Mouse (Mus musculus): ENCODE data around the gene Pard6a.

The Pard6a gene

DNA sequence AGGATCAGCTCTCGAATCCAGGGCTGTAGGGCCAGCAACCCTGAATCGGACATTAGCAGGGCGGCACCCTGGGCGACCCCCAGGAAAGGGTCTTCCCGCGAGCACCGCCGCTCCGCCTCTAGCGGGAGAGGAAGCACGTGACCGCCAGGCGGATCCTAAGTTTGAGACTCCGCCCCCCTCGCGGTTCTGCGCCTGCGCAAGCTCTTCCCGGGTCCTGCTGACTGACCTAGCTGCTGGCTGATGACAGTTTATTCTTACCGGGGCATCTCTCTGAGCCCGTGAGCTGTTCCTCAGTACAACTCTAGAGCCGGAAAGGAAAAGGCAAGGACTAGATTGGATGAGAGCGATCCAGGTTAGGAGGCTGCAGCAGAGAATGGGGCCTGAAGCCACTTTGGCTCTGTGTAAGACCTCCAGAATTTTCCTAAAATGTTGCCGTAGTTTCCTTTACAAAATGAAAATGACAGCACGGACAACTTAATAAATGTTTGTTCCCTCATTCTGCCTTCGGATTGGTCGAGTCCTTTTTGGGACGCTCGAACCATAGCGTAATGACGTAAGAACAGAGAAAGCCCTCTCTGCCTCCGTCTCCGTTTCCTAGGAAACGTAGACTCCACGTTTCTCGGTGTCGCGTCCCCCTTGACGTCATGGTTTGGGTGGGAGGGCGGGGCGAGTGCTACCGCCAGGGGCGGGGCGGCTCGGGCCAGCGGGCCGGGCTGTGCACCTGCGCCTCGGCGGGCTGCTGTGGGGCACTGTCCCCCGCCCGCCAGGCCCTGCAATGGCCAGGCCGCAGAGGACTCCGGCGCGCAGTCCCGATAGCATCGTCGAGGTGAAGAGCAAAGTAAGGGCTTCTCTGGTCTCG is at the start of gene Pard6a, which contains the start of gene Acd:
Gene Pard6a, plus strand, starts transcription at position 183 of the 859 bp plus-strand sequence.
Gene Acd, minus strand, starts transcription at position 137 of the 859 bp plus-strand sequence.
- peak; percentile 94 for DNase-seq (ENCODE audit: low read depth, low spot score)

DNA sequence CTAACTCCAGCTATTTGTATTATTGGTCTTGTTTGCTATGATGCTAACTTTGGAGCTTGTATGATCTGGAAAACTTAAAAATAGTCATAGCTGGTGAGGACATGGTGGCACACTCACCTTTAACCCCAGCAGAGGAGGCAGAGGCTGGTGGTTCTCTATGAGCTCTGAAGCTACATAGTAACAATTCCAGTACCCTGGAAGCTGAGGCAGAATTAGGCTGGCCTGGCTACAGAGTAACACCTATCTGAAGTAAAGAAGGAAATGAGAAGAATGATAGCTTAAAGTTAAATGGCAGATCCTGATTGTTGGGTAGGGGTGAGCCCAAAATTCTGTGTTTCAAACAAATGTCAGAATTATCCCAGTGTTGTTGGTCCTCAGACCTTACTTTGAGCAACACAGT is 43.3 kb upstream of the Pard6a start:
- no peak for DNase-seq (ENCODE audit: low read depth, low spot score)

DNA sequence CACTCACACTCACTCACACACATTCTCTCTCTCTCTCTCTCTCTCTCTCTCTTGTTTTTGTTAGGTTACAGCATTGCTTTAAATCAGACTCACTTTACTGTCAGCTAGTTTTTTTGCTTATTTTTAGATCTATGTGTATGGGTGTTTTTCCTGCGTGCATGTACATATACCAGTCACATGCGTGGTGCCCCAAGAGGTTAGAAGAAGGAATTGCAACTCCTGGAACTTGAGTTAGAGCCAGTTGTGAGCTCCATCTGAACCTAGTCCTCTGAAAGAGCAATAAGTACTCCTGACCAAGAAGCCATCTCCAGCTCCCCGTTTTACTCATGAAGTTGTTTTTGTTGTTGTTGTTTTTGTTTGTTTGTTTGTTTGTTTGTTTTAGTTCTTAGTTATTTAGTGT is 39.8 kb upstream of the Pard6a start:
- peak; percentile 36 for DNase-seq (ENCODE audit: low read depth, low spot score)

DNA sequence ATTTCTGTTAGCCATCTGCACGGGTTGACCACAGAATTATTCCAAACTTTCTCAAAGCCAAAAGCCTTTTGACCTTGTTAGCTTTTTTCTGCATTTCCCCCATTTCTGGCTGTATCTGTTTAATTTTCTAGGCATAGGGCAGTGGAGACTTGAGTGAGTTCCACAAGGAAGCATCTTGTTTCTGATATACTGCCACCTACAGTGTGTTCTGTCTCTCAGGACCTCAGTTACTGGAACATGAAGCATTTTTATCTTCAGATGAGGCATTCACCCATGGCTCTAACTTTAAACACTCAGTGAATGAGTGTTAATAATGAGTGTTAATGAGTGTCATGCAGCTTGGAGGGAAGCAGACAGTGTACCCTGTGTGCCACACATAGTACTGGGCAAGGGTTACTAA is 23.1 kb upstream of the Pard6a start:
- no peak for DNase-seq (ENCODE audit: low read depth, low spot score)

DNA sequence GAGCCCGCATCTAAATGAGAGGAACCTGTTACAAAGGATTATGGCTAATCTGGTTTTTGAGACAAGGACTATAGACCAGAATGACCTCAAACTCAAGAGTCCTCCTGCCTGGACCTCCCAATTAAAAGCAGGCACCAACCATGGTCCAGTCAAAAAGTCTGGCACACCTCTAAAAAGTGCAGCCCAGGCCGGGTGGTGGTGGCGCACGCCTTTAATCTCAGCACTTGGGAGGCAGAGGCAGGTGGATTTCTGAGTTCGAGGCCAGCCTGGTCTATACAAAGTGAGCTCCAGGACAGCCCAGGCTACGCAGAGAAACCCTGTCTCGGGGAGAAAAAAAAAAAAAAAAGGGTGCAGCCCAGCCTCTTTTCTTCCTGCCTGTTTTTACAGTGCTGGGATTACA is 15.6 kb upstream of the Pard6a start:
- DNase-seq (ENCODE audit: low read depth, low spot score): no peak

DNA sequence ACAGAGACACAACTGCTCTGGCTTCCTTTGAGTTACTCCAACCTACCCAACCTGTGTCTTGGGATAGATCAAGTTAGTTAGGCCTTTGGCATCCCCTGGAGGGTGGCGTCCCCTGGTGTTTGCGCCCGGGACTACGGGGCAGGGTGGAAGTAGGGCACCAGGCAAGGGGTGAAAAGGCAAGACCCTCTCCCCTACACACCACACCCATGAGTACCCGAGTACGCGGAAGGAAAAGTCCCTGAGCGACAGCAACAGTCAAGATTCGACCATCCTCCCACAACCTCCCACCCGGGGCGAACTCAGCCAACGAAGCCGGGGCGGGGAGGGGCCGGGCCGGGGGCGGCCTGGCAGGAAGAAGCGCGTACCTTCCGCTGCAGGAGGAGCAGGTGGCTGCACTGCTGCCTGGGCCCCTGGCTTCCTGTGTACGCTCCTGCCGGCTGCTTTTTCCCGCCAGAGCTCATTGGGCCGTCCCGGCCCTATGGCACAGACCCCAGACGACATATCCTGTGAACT is 15.1 kb upstream of the Pard6a start, which contains the start of gene Carmil2:
Gene Carmil2, plus strand, starts transcription at position 479 of the 513 bp plus-strand sequence.
- peak; percentile 80 for DNase-seq (ENCODE audit: low read depth, low spot score)

DNA sequence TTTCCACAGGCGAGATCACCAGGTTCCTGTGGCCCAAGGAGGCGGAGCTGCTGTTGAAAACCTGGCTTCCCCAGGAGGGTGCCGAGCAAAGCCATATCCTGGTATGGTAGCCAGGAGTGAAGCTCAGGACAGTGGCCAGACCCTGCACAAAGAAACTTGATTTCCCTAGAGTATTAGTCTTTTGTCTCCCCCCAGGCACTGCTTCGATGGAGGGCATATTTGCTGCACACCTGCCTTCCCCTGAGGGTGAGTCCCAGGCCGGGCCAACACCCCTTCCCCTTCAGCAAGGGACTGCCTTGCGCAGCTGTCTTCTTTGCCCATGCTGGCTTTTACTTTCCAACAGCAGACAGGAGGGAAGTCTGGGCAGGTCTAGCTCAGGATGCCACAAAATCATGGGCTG is 14.4 kb upstream of the Pard6a start:
- no peak for DNase-seq (ENCODE audit: low read depth, low spot score)

DNA sequence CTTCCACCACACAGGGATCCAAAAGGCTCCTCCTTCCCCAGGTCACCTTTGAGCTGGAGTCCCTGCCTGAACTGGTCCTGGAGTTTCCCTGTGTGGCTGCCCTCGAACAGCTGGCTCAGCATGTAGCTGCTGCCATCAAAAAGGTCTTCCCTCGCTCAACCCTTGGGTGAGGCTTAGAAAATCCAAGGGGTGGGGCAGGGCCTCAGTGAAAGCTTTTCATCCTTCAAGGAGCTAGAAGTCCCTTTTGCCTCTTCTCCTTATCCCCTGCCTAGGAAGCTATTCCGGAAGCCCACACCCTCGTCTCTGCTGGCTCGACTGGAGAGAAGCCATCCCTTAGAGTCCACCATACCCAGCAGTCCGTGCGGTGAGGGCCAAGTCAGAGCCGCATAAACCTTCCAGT is 13.4 kb upstream of the Pard6a start:
- no peak for DNase-seq (ENCODE audit: low read depth, low spot score)

DNA sequence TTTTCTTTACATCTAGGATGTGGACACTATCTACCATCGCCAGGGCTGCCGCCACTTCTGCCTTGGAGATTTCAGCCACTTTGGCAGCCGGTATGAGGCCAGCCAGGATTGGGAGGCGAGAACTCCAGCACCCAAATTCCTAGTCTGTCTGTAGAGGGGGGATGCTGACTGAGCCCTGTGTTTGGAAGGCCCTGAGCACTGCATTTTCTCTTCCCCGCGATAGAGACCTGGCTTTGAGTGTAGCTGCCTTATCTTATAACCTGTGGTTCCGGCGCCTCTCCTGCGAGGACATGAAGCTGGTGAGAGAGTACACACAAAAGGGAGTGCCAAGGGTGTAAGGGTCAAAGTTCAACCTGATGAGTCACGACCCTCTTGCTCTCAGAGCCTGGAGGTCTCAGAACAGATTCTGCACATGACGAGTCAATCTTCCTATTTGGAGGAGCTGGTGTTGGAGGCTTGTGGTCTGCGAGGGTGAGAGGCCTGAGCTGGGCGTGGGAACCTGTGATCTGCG is 12.7 kb upstream of the Pard6a start:
- DNase-seq (ENCODE audit: low read depth, low spot score): no peak

DNA sequence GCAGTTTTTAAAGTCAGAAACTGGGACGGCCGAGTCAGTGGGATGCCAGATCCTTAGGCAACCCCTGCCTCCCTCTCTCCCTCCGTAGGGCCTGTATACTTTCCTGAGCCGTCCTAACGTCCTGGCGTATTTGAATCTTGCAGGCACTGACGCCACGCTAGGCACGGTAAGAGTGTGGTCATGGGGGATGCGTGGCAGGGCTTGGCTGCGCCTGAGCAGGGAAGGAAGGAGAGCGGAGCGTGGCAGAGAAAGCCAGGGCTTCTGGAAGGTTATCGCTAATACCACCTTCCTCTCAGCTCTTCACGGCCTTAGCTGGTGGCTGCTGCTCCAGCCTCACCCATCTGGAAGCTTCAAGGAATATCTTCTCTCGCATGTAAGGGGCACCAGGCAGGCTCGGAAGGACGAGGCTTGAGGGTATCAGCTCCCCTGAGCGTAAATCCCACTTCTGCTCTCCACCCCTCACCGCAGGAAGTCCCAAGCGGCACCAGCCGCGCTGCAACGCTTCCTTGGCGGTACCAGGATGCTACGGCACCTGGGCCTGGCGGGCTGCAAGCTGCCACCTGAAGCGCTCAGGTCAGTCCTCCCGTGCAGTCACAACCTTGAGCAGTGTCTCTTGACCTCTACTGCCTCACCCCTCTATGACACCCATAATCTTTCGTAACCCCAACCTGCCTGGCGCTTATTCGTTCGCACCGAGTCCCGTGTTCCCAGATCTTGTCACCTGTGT is 11.5 kb upstream of the Pard6a start:
- no peak for DNase-seq (ENCODE audit: low read depth, low spot score)

DNA sequence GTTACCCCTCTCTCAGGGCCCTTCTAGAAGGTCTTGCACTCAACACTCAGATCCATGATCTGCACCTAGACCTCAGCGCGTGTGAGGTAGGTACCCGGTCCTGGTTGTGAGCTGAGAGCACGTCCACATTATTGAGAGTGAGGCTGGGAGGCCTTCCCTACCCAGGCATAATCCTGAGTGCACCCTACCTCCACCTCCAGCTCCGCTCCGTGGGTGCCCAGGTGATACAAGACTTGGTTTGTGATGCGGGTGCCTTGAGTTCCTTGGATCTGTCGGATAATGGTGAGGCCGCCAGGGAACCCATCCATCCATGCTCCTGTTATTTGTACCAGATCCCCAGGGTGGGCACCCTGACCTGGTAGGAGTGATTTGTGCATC is 11.0 kb upstream of the Pard6a start:
- no peak for DNase-seq (ENCODE audit: low read depth, low spot score)

DNA sequence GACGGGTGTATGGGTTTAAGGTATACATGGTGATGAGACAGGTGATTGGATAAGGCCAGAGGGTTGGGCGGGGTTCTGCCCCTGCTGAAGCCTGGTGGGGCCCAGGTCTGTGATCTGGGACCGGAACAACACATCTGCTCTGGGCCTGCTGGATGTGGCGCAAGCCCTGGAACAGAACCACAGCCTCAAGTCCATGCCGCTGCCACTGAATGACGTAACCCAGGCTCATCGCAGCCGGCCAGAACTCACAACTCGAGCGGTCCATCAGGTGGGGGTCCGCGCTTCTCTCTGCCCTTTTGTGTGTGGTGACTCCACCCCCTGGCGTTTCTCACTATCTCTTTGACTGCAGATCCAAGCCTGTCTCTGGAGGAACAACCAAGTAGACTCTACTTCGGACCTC is 10.0 kb upstream of the Pard6a start:
- no peak for DNase-seq (ENCODE audit: low read depth, low spot score)

DNA sequence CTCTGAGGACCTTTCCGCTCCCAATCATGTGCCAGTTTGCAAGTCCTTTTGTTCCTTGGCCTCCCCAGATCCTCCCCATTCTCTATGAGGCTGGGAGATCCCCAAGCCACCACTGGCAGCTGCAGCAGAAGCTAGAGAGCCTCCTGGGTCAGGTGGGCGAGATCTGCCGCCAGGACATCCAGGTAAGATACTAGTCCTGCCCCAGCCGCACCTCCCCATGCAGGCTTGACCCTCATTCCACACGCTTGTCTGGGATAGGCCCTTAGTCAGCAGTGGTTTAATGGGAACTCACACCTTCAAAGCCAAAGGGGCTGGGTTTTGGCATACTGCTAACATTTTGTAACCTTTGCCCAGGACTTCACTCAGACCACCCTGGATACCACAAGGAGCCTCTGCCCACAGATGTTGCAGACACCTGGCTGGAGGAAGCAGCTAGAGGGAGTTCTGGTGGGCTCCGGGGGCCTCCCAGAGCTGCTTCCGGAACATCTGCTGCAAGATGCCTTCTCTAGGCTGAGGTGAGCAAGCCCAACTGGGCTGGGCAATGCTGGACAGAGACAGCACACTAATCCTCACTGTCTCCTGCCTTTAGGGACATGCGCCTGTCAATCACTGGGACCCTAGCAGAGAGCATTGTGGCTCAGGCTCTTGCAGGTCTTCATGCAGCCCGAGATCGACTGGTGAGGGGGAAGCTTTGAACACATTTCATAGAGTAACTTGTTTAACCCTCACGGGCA is 8.3 kb upstream of the Pard6a start:
- no peak for DNase-seq (ENCODE audit: low read depth, low spot score)

DNA sequence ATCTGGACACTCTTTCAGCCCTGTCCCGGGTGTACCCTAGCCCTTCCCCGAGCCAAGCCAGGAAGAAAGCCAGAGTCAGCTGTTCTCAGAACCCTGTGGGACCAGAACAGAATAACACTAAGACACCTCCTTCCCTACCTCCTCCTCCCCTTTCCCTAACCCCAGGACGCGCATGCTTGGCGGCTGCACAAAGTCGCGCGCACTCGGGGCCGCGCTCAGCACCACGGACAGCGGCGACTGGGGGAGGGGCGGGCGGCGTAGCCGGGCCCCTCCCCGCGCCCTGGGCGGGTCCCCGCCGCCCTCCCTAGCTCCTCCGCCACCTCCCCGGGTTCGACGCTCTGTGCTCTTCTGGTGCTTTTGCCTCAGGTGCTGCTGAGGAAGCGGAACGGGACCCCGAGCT is 7.3 kb upstream of the Pard6a start:
- no peak for DNase-seq (ENCODE audit: low read depth, low spot score)

DNA sequence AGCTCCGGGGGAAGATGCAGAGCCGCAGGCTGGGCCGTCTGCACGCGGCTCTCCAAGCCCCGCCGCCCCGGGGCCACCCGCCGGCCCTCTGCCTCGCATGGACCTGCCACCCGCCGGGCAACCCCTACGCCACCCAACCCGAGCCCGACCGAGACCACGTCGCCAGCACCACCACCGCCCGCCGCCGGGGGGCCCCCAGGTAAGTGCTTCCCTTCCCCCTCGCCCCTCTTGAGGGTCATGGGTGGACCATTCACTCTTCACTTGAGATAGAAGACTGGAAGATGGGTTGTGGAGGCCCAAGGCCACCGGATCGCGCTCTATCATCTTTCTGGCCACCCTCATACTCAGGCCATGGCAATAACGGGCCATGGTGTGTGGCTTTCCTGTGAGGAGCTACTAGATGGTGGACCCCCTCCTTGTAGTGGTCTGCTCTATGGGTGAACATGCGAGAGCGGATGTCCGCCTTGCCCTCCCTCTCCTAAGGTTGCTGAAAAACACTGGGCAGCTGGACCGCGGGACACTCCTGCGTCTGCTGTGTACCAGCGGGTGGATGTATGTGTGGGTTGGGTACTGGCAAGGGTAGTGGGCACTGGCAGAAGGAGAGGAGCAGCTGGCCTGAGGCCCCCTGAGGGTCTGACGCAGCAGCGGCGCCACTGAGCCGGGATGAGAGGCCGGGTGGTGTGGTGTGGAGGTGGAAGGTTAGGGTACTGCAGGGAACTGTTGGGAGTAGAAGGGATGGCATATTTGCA is 6.7 kb upstream of the Pard6a start:
- DNase-seq (ENCODE audit: low read depth, low spot score): no peak

DNA sequence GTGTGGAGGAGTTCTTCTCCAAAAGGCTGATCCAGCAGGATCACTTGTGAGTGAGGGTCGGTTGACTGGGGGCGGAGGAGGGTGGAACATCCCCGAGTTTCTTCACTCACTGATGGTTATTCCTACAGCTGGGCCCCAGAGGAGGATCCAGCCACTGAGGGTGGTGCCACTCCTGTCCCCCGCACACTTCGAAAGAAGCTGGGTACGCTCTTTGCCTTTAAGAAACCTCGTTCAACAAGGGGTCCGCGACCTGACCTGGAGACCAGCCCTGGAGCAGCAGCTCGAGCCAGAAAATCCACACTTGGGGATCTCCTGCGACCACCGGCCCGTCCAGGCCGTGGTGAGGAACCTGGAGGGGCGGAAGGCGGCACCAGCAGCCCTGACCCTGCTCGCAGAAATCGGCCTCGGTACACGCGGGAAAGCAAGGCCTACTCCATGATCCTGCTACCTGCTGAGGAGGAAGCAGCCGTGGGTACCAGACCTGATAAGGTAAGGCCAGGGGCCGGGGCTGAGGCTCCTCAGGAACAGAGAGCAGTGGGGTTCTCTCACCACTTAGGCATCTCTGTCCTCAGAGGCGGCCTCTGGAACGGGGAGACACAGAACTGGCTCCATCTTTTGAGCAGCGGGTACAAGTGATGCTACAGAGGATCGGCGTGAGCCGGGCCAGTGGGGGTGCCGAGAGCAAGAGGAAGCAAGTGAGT is 5.7 kb upstream of the Pard6a start:
- no peak for DNase-seq (ENCODE audit: low read depth, low spot score)

DNA sequence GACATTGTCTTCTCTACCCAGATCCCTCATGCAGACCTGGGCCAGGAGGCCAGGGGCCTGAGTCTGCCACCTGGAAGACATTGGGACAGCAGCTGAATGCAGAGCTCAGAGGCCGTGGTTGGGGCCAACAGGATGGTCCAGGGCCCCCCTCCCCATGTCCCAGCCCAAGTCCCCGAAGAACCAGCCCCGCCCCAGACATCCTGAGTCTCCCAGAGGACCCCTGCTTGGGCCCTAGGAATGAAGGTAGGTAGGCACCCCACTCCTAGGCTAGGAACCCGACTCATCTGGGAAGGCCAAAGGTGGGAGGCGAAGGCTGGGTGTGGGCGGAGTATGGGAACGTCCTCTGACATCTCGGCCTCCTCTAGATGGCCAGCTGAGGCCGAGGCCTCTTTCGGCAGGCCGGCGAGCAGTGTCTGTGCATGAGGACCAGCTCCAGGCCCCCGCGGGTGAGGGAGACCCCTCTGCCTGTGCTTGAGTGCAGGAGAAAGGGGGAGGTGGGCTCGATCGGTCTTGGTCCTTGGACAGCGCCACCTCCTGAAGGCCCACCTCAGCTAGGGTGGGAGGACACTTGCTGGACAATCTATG is 3.7 kb upstream of the Pard6a start:
- DNase-seq (ENCODE audit: low read depth, low spot score): no peak

DNA sequence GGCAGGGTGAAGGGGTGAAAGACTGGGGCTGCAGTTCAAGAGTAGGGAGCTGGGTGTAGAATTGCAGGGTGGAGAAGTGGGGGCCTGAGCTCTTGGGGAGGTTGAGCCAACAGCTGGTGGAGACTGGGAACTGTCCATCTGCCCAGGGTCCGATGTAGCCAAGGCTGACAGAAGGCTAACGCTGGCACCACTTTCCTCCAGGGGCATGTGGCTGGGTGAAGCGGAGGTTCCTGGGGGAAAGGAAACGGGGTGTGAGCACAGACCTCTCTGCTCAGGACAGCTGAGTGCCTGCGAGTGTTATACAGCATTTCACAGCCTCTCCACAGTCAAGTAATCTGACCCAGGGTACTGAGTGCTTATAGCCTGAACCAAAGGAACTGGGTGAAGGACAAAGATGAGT is 2.2 kb upstream of the Pard6a start:
- no peak for DNase-seq (ENCODE audit: low read depth, low spot score)

DNA sequence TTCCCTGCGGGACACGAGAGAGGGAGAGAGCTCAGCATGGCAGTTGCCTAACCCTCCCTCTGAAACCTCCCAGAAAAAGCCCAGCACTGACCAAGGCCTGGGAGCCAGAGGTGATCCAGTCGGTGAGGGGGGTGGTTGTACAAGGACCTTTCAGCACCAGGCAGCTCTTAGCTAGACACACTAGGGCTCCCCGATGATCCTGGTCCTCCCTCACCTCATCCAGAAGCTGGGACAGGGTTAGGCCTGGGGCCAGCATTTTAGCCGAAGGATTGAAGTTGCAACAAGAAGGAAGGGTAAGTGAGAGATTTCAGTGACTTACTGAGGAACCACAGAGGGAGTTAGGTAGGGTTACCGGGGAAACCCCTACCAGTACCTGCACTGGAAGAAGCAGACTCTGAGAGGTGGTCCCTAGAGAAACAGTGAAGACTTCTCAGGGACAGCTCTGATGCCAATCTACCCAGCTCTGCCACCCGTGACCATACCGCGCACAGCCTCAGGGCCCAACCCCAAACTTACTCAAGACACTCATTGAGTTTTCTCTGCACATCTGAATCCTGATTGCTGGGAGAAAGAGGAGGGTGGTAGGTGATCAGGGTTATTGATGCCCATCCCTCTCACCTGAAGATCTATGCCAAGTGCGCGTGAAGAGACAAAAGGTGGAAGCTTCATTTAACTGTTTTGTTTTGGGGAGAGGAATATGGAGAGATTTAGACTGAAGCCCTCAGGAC is 1.3 kb upstream of the Pard6a start:
- no peak for DNase-seq (ENCODE audit: low read depth, low spot score)
